Mouse (Mus musculus) thymus, adult 2 months (tissue): ENCODE results near the gene Tcte1.

Experiments used
- CTCF ChIP-seq: fragments of 200-500 bp; IDR thresholded peaks from 2 replicates; pipeline ENCODE4 v1.5.1; 2012; ENCODE audit warnings: mild to moderate bottlenecking, control low read depth, low read length, moderate library complexity, borderline replicate concordance; ENCODE audit not compliant: control insufficient read depth, poor library complexity, insufficient read depth; ENCODE audit errors: extremely low read depth
- POLR2A ChIP-seq: fragments of 200-500 bp; IDR thresholded peaks from 2 replicates; pipeline ENCODE4 v1.6.1; 2012; ENCODE audit warnings: mild to moderate bottlenecking, low read length, control low read depth, moderate library complexity; ENCODE audit not compliant: control insufficient read depth, poor library complexity, insufficient read depth; ENCODE audit errors: extremely low read depth

DNA sequence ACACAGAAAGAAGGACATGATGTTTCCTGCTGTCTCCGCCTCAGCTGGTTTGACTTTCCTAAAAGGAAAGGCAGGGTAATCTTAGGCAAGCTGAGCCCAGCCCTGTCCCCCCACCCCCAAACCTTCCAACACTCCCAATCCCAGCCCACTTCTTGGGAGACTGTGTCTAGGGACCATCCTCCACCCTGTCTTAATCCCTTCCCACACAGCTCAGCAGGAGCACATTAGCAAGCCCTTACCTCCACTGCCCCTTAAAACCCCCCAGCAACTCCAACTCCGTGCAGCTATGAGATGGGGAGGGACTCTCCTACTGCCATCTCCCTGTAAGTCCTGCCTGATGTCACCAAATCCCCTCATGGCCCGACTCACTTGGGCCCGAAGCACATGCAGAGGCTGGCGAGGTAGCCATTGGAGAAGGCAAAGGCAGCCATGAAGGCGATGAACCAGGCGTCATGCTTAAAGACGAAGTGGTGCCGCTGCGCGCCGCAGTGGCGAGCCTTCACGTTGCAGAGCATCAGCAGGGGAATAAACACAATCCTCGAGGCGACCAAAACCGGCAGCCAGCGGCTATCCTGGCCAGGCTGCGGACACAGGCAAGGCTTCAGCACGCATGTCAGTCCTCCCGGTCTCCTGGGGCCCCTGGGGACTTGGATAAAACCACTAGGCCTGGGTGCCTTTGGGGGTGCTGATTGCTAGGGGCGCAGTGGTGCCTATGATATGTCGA lies 62.7 kb downstream of the Tcte1 start:
- TF ChIP-seq CTCF (no peak), POLR2A (no peak)
